In the genomic region with DNA sequence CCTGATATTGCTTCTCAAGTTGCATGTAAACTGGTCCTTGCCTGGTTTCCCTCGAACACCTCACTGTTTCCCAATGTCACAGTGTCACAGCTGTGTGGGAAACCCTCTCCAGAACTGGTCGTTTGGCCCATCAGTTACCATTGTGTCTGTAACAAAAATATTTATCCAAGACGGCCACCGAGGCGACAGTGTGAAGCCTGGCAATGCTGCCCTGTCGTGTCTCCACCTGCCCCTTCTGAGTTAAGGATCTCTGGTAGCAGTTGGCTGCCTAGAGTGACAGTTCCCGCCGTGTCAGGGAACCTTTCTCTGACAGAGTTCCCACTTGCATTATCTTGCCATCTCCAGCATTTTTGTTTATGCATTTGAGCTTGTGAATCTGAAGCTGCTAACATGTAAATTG, we compare ENCODE assay signal across 21 mouse cellular contexts. TPM values are rescaled to one million over a fixed set of nuclear protein-coding genes. Genes with fewer than 3 reads are reported as not detected.
A peak's percentile ranks its signal among the peaks of the same experiment; 100 is the strongest.
DNase-seq lines count a peak whose midpoint lies in the region; ATAC-seq and TF ChIP-seq lines count a peak whose summit lies in the region.
"Had no signal": no experiment of that assay in that cellular context is flagged by ENCODE, and none has a peak within 500 bp of the region (broad histone marks: within the 10 kb centered on the region; RNA-seq: fewer than 3 reads in every experiment).

No protein-coding gene starts in this region.

- H3K27ac ChIP-seq in lung, postnatal 0 days (ENCODE audit: low read length) = no peak overlapping the region
- no peak overlapping the region for H3K27ac ChIP-seq in gastrocnemius, adult 2 months
- H3K27ac ChIP-seq: embryonic facial prominence, embryonic 10.5 days; embryonic facial prominence, embryonic 12.5 days; forebrain, embryonic 13.5 days; forebrain, embryonic 15.5 days had no signal

- H3K36me3 ChIP-seq in lung, postnatal 0 days (ENCODE audit: insufficient read depth, low read length) = no peaks in the 10 kb centered on the region
- H3K36me3 ChIP-seq: embryonic facial prominence, embryonic 10.5 days; embryonic facial prominence, embryonic 12.5 days; forebrain, embryonic 15.5 days had no signal

- H3K27me3 ChIP-seq in lung, postnatal 0 days (replicated peaks; ENCODE audit: insufficient read depth, low read length) = no peaks in the 10 kb centered on the region
- H3K27me3 ChIP-seq: embryonic facial prominence, embryonic 12.5 days; forebrain, embryonic 13.5 days; forebrain, embryonic 15.5 days had no signal

- peak; percentile 28 to 49 for DNase-seq in lung, adult 18-20 months
- DNase-seq in lung, postnatal 0 days (ENCODE audit: low spot score) = no peak
- DNase-seq in lung, postnatal 14 days = peak; percentile 37
- DNase-seq in lung, postnatal 25 days (ENCODE audit: low spot score) = peak; percentile 43
- DNase-seq in lung, postnatal 4 days = peak; percentile 16 to 60
- no peak for DNase-seq in embryo, embryonic 9.5 days (ENCODE audit: extremely low spot score)
- DNase-seq in gastrocnemius, adult 2 months = no peak
- DNase-seq: adrenal gland, adult 2 months; adrenal gland, postnatal 10 days; adrenal gland, postnatal 25 days; cerebellum, adult 11 months; cerebellum, adult 18-20 months; cerebellum, adult 8-10 months; cerebellum, adult 9-11 months; cerebellum, postnatal 36 days; embryo, embryonic 11 days had no signal

- no peaks in the 10 kb centered on the region for H3K9me3 ChIP-seq in lung, postnatal 0 days (ENCODE audit: low read length)
- H3K9me3 ChIP-seq: embryonic facial prominence, embryonic 10.5 days; embryonic facial prominence, embryonic 12.5 days; forebrain, embryonic 13.5 days; forebrain, embryonic 15.5 days had no signal

- WGBS in lung, postnatal 0 days = 32% methylated on average over 8 of the region's 8 CpGs

- no peak overlapping the region for H3K4me3 ChIP-seq in lung, postnatal 0 days (ENCODE audit: low read depth, low read length)
- no peak overlapping the region for H3K4me3 ChIP-seq in gastrocnemius, adult 2 months
- H3K4me3 ChIP-seq: embryonic facial prominence, embryonic 10.5 days; embryonic facial prominence, embryonic 12.5 days; forebrain, embryonic 13.5 days; forebrain, embryonic 15.5 days had no signal

- TF ChIP-seq CTCF in lung, postnatal 0 days (IDR thresholded peaks at IDR 0.05) = no peak
- no peak for TF ChIP-seq CTCF in gastrocnemius, adult 2 months (IDR thresholded peaks at IDR 0.05)

- H3K4me2 ChIP-seq in lung, postnatal 0 days (replicated peaks; ENCODE audit: low read depth, low read length) = no peak overlapping the region
- H3K4me2 ChIP-seq: embryonic facial prominence, embryonic 12.5 days; forebrain, embryonic 13.5 days; forebrain, embryonic 15.5 days had no signal

- no peak for TF ChIP-seq EP300 in lung, postnatal 0 days (IDR thresholded peaks at IDR 0.05)

- ATAC-seq in lung, postnatal 0 days = no peak
- ATAC-seq: forebrain, embryonic 13.5 days; forebrain, embryonic 15.5 days had no signal

- H3K4me1 ChIP-seq in lung, postnatal 0 days (ENCODE audit: insufficient read depth, low read depth, low read length) = no peaks in the 10 kb centered on the region
- H3K4me1 ChIP-seq: embryonic facial prominence, embryonic 12.5 days; forebrain, embryonic 15.5 days had no signal

- intact Hi-C loops in gastrocnemius, adult 2 months (cut with DNase I) = no loop called here

- no peak overlapping the region for H3K9ac ChIP-seq in lung, postnatal 0 days (replicated peaks; ENCODE audit: low read depth)
- H3K9ac ChIP-seq: embryonic facial prominence, embryonic 12.5 days; forebrain, embryonic 13.5 days; forebrain, embryonic 15.5 days had no signal

RNA-seq across cellular contexts. Expression of a gene that starts 54.4 kb away (rescaled TPM):
- polyA plus RNA-seq in lung, postnatal 0 days (2015; fragmentation: Nextera tagmentation; extraction: Ambion mirVana) = 10.4 and 11.0 TPM in 2 replicates
- 1 to 10 TPM; 8.5 to 9.3 TPM for total RNA-seq in gastrocnemius, adult 2 months (2021)
- total RNA-seq: MEL had no signal

Comparison
In these comparisons a context has a peak if more than half of its experiments do, and no peak if none do; other contexts are left out.
1. DNase-seq: peak in lung, adult 18-20 months (2 of 2), lung, postnatal 14 days (single experiment), lung, postnatal 25 days (single experiment) and lung, postnatal 4 days (2 of 2); none in lung, postnatal 0 days (single experiment), embryo, embryonic 9.5 days (single experiment) and gastrocnemius, adult 2 months (single experiment).